Mouse (Mus musculus) adipocyte (in vitro differentiated cells): ENCODE data around the gene Ndufb3.
"Not testable (repeated sequence)": the region's sequence is repeated elsewhere in the genome, so short reads cannot be mapped to it uniquely, and the experiment has no call there.

Experiments
- DNase-seq: peaks from one replicate; pipeline ENCODE4 v3.0.0-alpha.2; 2016; ENCODE audit warnings: low spot score

Gene Ndufb3

GRCm38 (mm10) chr1:58586171-58586997 lies at the start of gene Ndufb3, which contains the start of gene Fam126b:
Gene Ndufb3 (plus strand): TSS chr1:58586384.
Gene Fam126b (minus strand): TSS chr1:58586323.
- peak; percentile 92 for DNase-seq

GRCm38 (mm10) chr1:58541386-58541785 lies 44.8 kb upstream of the Ndufb3 start:
- peak; percentile 17 for DNase-seq

- DNase-seq: not testable (repeated sequence)
Observed at GRCm38 (mm10) chr1:58560370-58560769, 25.8 kb upstream of the Ndufb3 start.

- peak; percentile 32 for DNase-seq
Observed at GRCm38 (mm10) chr1:58562455-58562854, 23.7 kb upstream of the Ndufb3 start.

GRCm38 (mm10) chr1:58564981-58565380 lies 21.2 kb upstream of the Ndufb3 start:
- DNase-seq: no peak

GRCm38 (mm10) chr1:58566621-58567020 lies 19.6 kb upstream of the Ndufb3 start:
- DNase-seq: no peak

GRCm38 (mm10) chr1:58568456-58569130 lies 17.6 kb upstream of the Ndufb3 start:
- no peak for DNase-seq

- no peak for DNase-seq
Observed at GRCm38 (mm10) chr1:58570437-58570836, 15.7 kb upstream of the Ndufb3 start.

GRCm38 (mm10) chr1:58579179-58579578 lies 7.0 kb upstream of the Ndufb3 start:
- DNase-seq: peak; percentile 28

- DNase-seq: no peak
Observed at GRCm38 (mm10) chr1:58582611-58583010, 3.6 kb upstream of the Ndufb3 start.

GRCm38 (mm10) chr1:58584271-58584670 lies 1.9 kb upstream of the Ndufb3 start:
- peak; percentile 63 for DNase-seq

- peak; percentile 31 for DNase-seq
Observed at GRCm38 (mm10) chr1:58585373-58586170, 612 bp upstream of the Ndufb3 start.

GRCm38 (mm10) chr1:58587491-58587890 lies 1.3 kb downstream of the Ndufb3 start:
- no peak for DNase-seq

- DNase-seq: no peak
Observed at GRCm38 (mm10) chr1:58602681-58603080, 16.5 kb downstream of the Ndufb3 start.

GRCm38 (mm10) chr1:58603738-58604137 lies 17.6 kb downstream of the Ndufb3 start:
- DNase-seq: no peak

GRCm38 (mm10) chr1:58609591-58609990 lies 23.4 kb downstream of the Ndufb3 start:
- DNase-seq: peak; percentile 16

GRCm38 (mm10) chr1:58610166-58610565 lies 24.0 kb downstream of the Ndufb3 start:
- DNase-seq: peak; percentile 89

GRCm38 (mm10) chr1:58610611-58611010 lies 24.4 kb downstream of the Ndufb3 start:
- no peak for DNase-seq

GRCm38 (mm10) chr1:58613786-58614185 lies 27.6 kb downstream of the Ndufb3 start:
- peak; percentile 74 for DNase-seq

GRCm38 (mm10) chr1:58614424-58614823 lies 28.2 kb downstream of the Ndufb3 start:
- peak; percentile 22 for DNase-seq

- peak; percentile 74 for DNase-seq
Observed at GRCm38 (mm10) chr1:58615146-58615545, 29.0 kb downstream of the Ndufb3 start.

- peak; percentile 56 for DNase-seq
Observed at GRCm38 (mm10) chr1:58616176-58616575, 30.0 kb downstream of the Ndufb3 start.
